Mouse (Mus musculus) megakaryocyte, embryonic 14.5 days (primary cell): ENCODE data around the gene Adgrv1. TPM values are rescaled to one million over a fixed set of nuclear protein-coding genes. Genes with fewer than 3 reads are reported as not detected.

Experiments
- H3K27me3 ChIP-seq: replicated peaks from 2 replicates; pipeline ENCODE3; 2012; ENCODE audit warnings: inconsistent platforms
- H3K36me3 ChIP-seq: replicated peaks from 2 replicates; pipeline ENCODE3; 2012; ENCODE audit warnings: low read length, inconsistent platforms, mixed read lengths
- H3K4me1 ChIP-seq: 2 replicates; pipeline ENCODE4 v1.6.1; 2012; ENCODE audit warnings: inconsistent platforms
- H3K4me3 ChIP-seq: replicated peaks from 2 replicates; pipeline ENCODE3; 2012; ENCODE audit warnings: moderate library complexity, mild to moderate bottlenecking, inconsistent platforms
- H3K9me3 ChIP-seq: 2 replicates; pipeline ENCODE4 v1.6.1; 2012; ENCODE audit warnings: inconsistent platforms
- FLI1 ChIP-seq: IDR thresholded peaks from 2 replicates; pipeline ENCODE4 v1.6.1; 2012; ENCODE audit warnings: low read length, inconsistent platforms, mixed read lengths
- GATA1 ChIP-seq: IDR thresholded peaks from 3 replicates; pipeline ENCODE4 v1.6.1; 2012; ENCODE audit warnings: mixed read lengths, low read length, inconsistent platforms, borderline replicate concordance
- polyA plus RNA-seq: library from polyadenylated mRNA; stranded (reverse); fragments of >175 nt; gene quantifications from 2 replicates; pipeline ENCODE4 v1.2.3, GENCODE M21; 2012; ENCODE audit warnings: low replicate concordance; ENCODE audit not compliant: insufficient read depth

Gene Adgrv1
- polyA plus RNA-seq, 1 experiment = not detected

- Histone ChIP-seq H3K27me3 (no peaks in the 10 kb centered on the region), H3K36me3 (no peaks in the 10 kb centered on the region), H3K9me3 (no peaks in the 10 kb centered on the region), H3K4me1 (no peaks in the 10 kb centered on the region), H3K4me3 (no peak overlapping the region)
- TF ChIP-seq GATA1 = no peak
- no peak for TF ChIP-seq FLI1
These were observed 529.2 kb downstream of the Adgrv1 start for GRCm38 (mm10) chr13:81103794-81104193.

DNA sequence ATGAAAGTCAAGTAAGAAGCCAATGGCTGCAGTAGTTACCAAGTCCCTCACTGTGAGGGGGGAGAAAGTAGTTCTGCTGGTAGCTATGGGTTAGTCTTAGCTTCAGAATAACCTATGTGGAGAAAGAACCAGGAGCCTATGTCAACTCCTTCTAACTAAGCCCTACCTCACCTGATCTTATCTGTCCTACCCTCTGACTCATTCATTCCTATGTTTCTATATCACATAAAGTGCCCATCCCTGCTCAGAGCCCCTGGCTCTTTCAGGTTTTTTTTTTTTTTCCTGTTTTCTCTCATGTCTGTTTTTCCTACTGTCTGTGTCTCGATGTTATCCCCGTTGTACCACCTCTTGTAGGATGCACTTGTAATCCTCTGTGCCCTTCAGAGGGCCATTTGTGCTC, 536.5 kb downstream of the Adgrv1 start:
- H3K27me3 ChIP-seq = no peaks in the 10 kb centered on the region
- no peaks in the 10 kb centered on the region for H3K36me3 ChIP-seq
- TF ChIP-seq GATA1 = no peak
- TF ChIP-seq FLI1 = no peak
- H3K4me3 ChIP-seq = no peak overlapping the region
- H3K9me3 ChIP-seq = no peaks in the 10 kb centered on the region
- no peaks in the 10 kb centered on the region for H3K4me1 ChIP-seq

- no peak overlapping the region for H3K4me3 ChIP-seq
- H3K36me3 ChIP-seq = no peaks in the 10 kb centered on the region
- no peaks in the 10 kb centered on the region for H3K9me3 ChIP-seq
- H3K27me3 ChIP-seq = no peaks in the 10 kb centered on the region
- H3K4me1 ChIP-seq = no peaks in the 10 kb centered on the region
- TF ChIP-seq GATA1 (no peak), FLI1 (no peak)
These were observed 538.4 kb downstream of the Adgrv1 start for GRCm38 (mm10) chr13:81094513-81094912.

DNA sequence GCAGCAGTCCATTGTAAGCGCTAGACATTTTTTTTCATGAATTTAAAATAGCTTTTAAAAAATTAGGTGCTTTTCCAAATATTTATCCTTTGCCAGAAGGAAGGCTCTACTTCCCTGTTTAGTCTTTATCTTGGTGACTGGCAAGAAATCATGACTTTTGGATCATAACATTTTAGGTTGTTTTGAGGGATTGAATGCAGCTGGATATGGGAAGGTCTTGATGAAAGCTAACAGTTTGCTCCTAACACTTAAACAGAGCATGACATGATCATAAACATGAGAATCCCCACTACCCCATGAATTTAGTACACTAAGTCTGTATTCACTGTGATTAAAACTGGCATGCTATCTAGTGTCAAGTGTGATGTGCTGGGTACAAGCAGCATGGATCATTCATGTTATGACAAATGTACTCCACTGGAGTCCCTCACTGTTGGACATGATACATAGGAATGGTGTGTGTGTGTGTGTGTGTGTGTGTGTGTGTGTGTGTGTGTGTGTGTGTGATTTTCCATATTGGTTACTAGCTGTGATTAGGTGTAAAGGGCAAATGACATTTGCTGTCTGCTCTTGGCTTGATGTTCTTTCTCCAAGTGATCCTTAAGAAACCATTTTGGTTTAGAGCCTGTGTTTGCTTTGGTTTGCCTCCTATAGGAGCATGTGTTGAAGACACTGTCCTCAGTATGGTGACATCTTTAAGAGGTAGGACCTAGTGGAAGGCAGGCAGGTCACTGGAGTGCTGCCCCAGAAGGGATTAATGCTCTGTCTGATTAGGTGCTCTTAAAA, 542.7 kb downstream of the Adgrv1 start:
- no peaks in the 10 kb centered on the region for H3K4me1 ChIP-seq
- H3K36me3 ChIP-seq = no peaks in the 10 kb centered on the region
- H3K27me3 ChIP-seq = no peaks in the 10 kb centered on the region
- TF ChIP-seq GATA1 (no peak), FLI1 (no peak)
- no peak overlapping the region for H3K4me3 ChIP-seq
- H3K9me3 ChIP-seq = peaks cover 8% of the 10 kb centered on the region

- TF ChIP-seq GATA1 (no peak), FLI1 (no peak)
- no peaks in the 10 kb centered on the region for H3K4me1 ChIP-seq
- peaks cover 14% of the 10 kb centered on the region for H3K9me3 ChIP-seq
- no peaks in the 10 kb centered on the region for H3K36me3 ChIP-seq
- no peaks in the 10 kb centered on the region for H3K27me3 ChIP-seq
- no peak overlapping the region for H3K4me3 ChIP-seq
These were observed 545.8 kb downstream of the Adgrv1 start for GRCm38 (mm10) chr13:81086969-81087682.

DNA sequence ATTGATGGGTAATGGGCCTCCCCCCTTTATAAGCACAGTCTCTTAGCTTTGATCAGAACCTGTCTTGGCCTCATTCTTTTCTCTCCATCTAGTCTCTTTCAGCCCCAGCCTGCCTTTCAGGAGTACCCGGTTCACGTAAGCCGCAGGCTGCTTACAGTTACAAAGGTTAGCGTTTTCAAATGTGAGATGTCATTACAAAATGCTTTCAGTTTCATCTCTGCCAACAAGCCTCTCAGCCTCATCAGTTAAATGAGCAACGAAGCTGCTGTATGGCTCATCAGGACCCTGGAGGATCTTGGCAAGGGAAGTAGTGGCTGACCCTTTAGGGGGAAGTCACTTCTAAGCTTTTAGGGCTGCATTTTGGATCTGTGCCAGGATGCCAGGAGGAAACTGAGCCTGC, 560.7 kb downstream of the Adgrv1 start:
- H3K4me1 ChIP-seq = no peaks in the 10 kb centered on the region
- no peak for TF ChIP-seq GATA1
- TF ChIP-seq FLI1 = no peak

GRCm38 (mm10) chr13:81051448-81051847, 581.5 kb downstream of the Adgrv1 start:
- TF ChIP-seq FLI1 (no peak), GATA1 (no peak)

More for the DNA sequence above, 560.7 kb downstream of the Adgrv1 start:
- H3K27me3 ChIP-seq = no peaks in the 10 kb centered on the region
- H3K36me3 ChIP-seq = no peaks in the 10 kb centered on the region
- H3K9me3 ChIP-seq = peaks cover 32% of the 10 kb centered on the region
- no peak overlapping the region for H3K4me3 ChIP-seq

DNA sequence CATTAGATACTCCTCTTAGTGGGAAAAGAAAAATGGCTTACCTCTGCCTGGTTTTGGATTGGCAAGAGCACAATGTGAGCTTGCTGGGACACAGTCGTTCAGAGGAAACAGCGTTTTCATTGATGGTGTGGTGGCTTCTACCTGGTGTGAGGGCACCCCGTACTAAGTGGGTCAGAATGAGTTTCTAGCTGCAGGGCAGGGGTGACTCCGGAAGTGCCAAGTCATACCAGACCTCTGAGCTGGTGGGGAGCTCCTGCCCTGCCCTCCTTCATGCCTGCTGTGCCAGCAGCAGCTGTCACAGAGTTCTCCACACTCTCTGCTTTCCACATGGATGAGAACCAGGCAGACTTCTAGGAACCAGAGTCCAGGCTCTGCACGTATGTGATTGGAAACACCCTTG, 582.0 kb downstream of the Adgrv1 start:
- TF ChIP-seq GATA1 (no peak), FLI1 (no peak)
- Histone ChIP-seq H3K36me3 (no peaks in the 10 kb centered on the region), H3K4me3 (no peak overlapping the region), H3K4me1 (no peaks in the 10 kb centered on the region), H3K27me3 (no peaks in the 10 kb centered on the region), H3K9me3 (peaks cover 5% of the 10 kb centered on the region; the same call in 1 of the 2 replicates)

More at GRCm38 (mm10) chr13:81051448-81051847, 581.5 kb downstream of the Adgrv1 start:
- H3K4me3 ChIP-seq = no peak overlapping the region
- no peaks in the 10 kb centered on the region for H3K36me3 ChIP-seq
- no peaks in the 10 kb centered on the region for H3K27me3 ChIP-seq
- no peaks in the 10 kb centered on the region for H3K4me1 ChIP-seq
- H3K9me3 ChIP-seq = 0 out of 2 replicates have a peak, but pooled peaks cover 3% of the 10 kb centered on the region

- H3K36me3 ChIP-seq = no peaks in the 10 kb centered on the region
- H3K4me1 ChIP-seq = no peaks in the 10 kb centered on the region
- H3K4me3 ChIP-seq = no peak overlapping the region
- no peaks in the 10 kb centered on the region for H3K27me3 ChIP-seq
- TF ChIP-seq GATA1 (no peak), FLI1 (no peak)
- H3K9me3 ChIP-seq = peaks cover 9% of the 10 kb centered on the region
These were observed 587.6 kb downstream of the Adgrv1 start for GRCm38 (mm10) chr13:81045345-81045744.

Other genes starting within 250 kb of the Adgrv1 start
- gene Lysmd3, start 24.5 kb upstream of the Adgrv1 start, polyA plus RNA-seq = 0.49 TPM in 1 of 2 replicates, not detected in the other
- gene Polr3g, start 77.9 kb upstream of the Adgrv1 start, polyA plus RNA-seq = 1.4 TPM in 1 of 2 replicates, not detected in the other
- gene Mblac2, start 78.2 kb upstream of the Adgrv1 start, polyA plus RNA-seq = 1.5 and 2.7 TPM in 2 replicates
- gene Cetn3, start 149.9 kb upstream of the Adgrv1 start, polyA plus RNA-seq = 6.0 TPM in 1 of 2 replicates, not detected in the other